Mouse (Mus musculus): ENCODE data around the gene Accsl.

Accsl gene

GRCm38 (mm10) chr2:93874606-93875005 lies 5.6 kb upstream of the Accsl start:
- DNase-seq (ENCODE audit: low spot score), result no peak

GRCm38 (mm10) chr2:93874227-93874514 lies 5.2 kb upstream of the Accsl start:
- DNase-seq (ENCODE audit: low spot score), result no peak

- no peak for DNase-seq (ENCODE audit: low spot score)
These were observed 4.7 kb upstream of the Accsl start for GRCm38 (mm10) chr2:93873449-93874226.

GRCm38 (mm10) chr2:93872257-93872656 lies 3.3 kb upstream of the Accsl start:
- no peak for DNase-seq (ENCODE audit: low spot score)

- no peak for DNase-seq (ENCODE audit: low spot score)
These were observed 2.5 kb upstream of the Accsl start for GRCm38 (mm10) chr2:93871411-93871925.

GRCm38 (mm10) chr2:93870842-93871241 lies 1.9 kb upstream of the Accsl start:
- DNase-seq (ENCODE audit: low spot score), result no peak

- no peak for DNase-seq (ENCODE audit: low spot score)
These were observed 391 bp downstream of the Accsl start for GRCm38 (mm10) chr2:93868566-93868965.

GRCm38 (mm10) chr2:93863229-93863628 lies 5.7 kb downstream of the Accsl start:
- no peak for DNase-seq (ENCODE audit: low spot score)

- no peak for DNase-seq (ENCODE audit: low spot score)
These were observed 10.1 kb downstream of the Accsl start for GRCm38 (mm10) chr2:93858845-93859244.

- DNase-seq (ENCODE audit: low spot score), result no peak
These were observed 17.7 kb downstream of the Accsl start for GRCm38 (mm10) chr2:93851303-93851702.

- no peak for DNase-seq (ENCODE audit: low spot score)
These were observed 18.5 kb downstream of the Accsl start for GRCm38 (mm10) chr2:93850317-93850944.

GRCm38 (mm10) chr2:93849505-93850089 lies 19.4 kb downstream of the Accsl start, which contains the start of gene Accs:
Accs (minus strand) TSS chr2:93849943.
- DNase-seq (ENCODE audit: low spot score), result peak; percentile 25

GRCm38 (mm10) chr2:93841349-93841748 lies 27.6 kb downstream of the Accsl start:
- DNase-seq (ENCODE audit: low spot score), result no peak

GRCm38 (mm10) chr2:93840109-93840508 lies 28.8 kb downstream of the Accsl start:
- DNase-seq (ENCODE audit: low spot score), result no peak

- DNase-seq (ENCODE audit: low spot score), result no peak
These were observed 30.0 kb downstream of the Accsl start for GRCm38 (mm10) chr2:93838931-93839330.

- DNase-seq (ENCODE audit: low spot score), result no peak
These were observed 32.6 kb downstream of the Accsl start for GRCm38 (mm10) chr2:93836232-93836785.

GRCm38 (mm10) chr2:93835596-93835995 lies 33.4 kb downstream of the Accsl start:
- no peak for DNase-seq (ENCODE audit: low spot score)

GRCm38 (mm10) chr2:93823519-93823918 lies 45.4 kb downstream of the Accsl start:
- DNase-seq (ENCODE audit: low spot score), result no peak

- DNase-seq (ENCODE audit: low spot score), result peak; percentile 72
These were observed 46.8 kb downstream of the Accsl start, which contains the start of gene Ext2 for GRCm38 (mm10) chr2:93822045-93822749. Ext2 (minus strand) TSS chr2:93822568.

GRCm38 (mm10) chr2:93817791-93818190 lies 51.2 kb downstream of the Accsl start:
- DNase-seq (ENCODE audit: low spot score), result no peak

GRCm38 (mm10) chr2:93813343-93813742 lies 55.6 kb downstream of the Accsl start:
- no peak for DNase-seq (ENCODE audit: low spot score)

- DNase-seq (ENCODE audit: low spot score), result no peak
These were observed 57.1 kb downstream of the Accsl start for GRCm38 (mm10) chr2:93811812-93812211.
